In genomic region chr8:11844316-11844685, GRCm38 (mm10) we compare ENCODE assay signal across 20 mouse cellular contexts. TPM values are rescaled to one million over a fixed set of nuclear protein-coding genes. Genes with fewer than 3 reads are reported as not detected.
A peak's percentile ranks its signal among the peaks of the same experiment; 100 is the strongest.
DNase-seq lines count a peak whose midpoint lies in the region; ATAC-seq and TF ChIP-seq lines count a peak whose summit lies in the region.
"Had no signal": no experiment of that assay in that cellular context is flagged by ENCODE, and none has a peak within 500 bp of the region (broad histone marks: within the 10 kb centered on the region; RNA-seq: fewer than 3 reads in every experiment).

No protein-coding gene starts in this region.

- H3K4me2 ChIP-seq in forebrain, postnatal 0 days (ENCODE audit: low read depth), result no peak overlapping the region
- no peak overlapping the region for H3K4me2 ChIP-seq in forebrain, embryonic 12.5 days
- no peak overlapping the region for H3K4me2 ChIP-seq in hindbrain, embryonic 14.5 days (replicated peaks)
- H3K4me2 ChIP-seq in hindbrain, embryonic 11.5 days (replicated peaks; ENCODE audit: low read depth, low read length), result no peak overlapping the region
- no peak overlapping the region for H3K4me2 ChIP-seq in neural tube, embryonic 13.5 days
- H3K4me2 ChIP-seq in neural tube, embryonic 15.5 days, result no peak overlapping the region
- H3K4me2 ChIP-seq: embryonic facial prominence, embryonic 15.5 days; heart, embryonic 13.5 days; liver, embryonic 12.5 days; neural tube, embryonic 12.5 days had no signal

- H3K27ac ChIP-seq in forebrain, postnatal 0 days (ENCODE audit: low read depth, low read length), result 0 out of 2 replicates have a peak overlapping the region, but pooled peaks have one; percentile 29
- no peak overlapping the region for H3K27ac ChIP-seq in forebrain, embryonic 12.5 days
- 0 out of 2 replicates have a peak overlapping the region, but pooled peaks have one; percentile 36 for H3K27ac ChIP-seq in hindbrain, embryonic 14.5 days
- no peak overlapping the region for H3K27ac ChIP-seq in hindbrain, embryonic 11.5 days (ENCODE audit: low read depth, low read length)
- H3K27ac ChIP-seq in neural tube, embryonic 13.5 days (replicated peaks), result peak overlapping the region; percentile 61
- H3K27ac ChIP-seq in neural tube, embryonic 15.5 days (replicated peaks), result no peak overlapping the region
- H3K27ac ChIP-seq: embryonic facial prominence, embryonic 15.5 days; heart, embryonic 13.5 days; left cerebral cortex, adult 2 months; liver, embryonic 12.5 days; neural tube, embryonic 12.5 days had no signal

- 78% methylated on average over 7 of the region's 7 CpGs for WGBS in forebrain, postnatal 0 days
- WGBS in forebrain, embryonic 12.5 days, result 92% methylated on average over 7 of the region's 7 CpGs
- 80% methylated on average over 7 of the region's 7 CpGs for WGBS in hindbrain, embryonic 14.5 days
- WGBS in hindbrain, embryonic 11.5 days, result 87% methylated on average over 7 of the region's 7 CpGs
- 90% methylated on average over 7 of the region's 7 CpGs for WGBS in neural tube, embryonic 13.5 days
- WGBS in neural tube, embryonic 15.5 days, result 87% methylated on average over 7 of the region's 7 CpGs

- no peaks in the 10 kb centered on the region for H3K27me3 ChIP-seq in forebrain, postnatal 0 days (ENCODE audit: insufficient read depth, low read length)
- H3K27me3 ChIP-seq in forebrain, embryonic 12.5 days, result no peaks in the 10 kb centered on the region
- H3K27me3 ChIP-seq in hindbrain, embryonic 14.5 days (ENCODE audit: control insufficient read depth, insufficient read depth, low read length), result no peaks in the 10 kb centered on the region
- H3K27me3 ChIP-seq in hindbrain, embryonic 11.5 days (ENCODE audit: control insufficient read depth, insufficient read depth, low read length), result no peaks in the 10 kb centered on the region
- H3K27me3 ChIP-seq in neural tube, embryonic 13.5 days, result no peaks in the 10 kb centered on the region
- no peaks in the 10 kb centered on the region for H3K27me3 ChIP-seq in neural tube, embryonic 15.5 days (replicated peaks)
- H3K27me3 ChIP-seq: embryonic facial prominence, embryonic 15.5 days; heart, embryonic 13.5 days; liver, embryonic 12.5 days; neural tube, embryonic 12.5 days had no signal

- no peaks in the 10 kb centered on the region for H3K9me3 ChIP-seq in forebrain, postnatal 0 days (ENCODE audit: low read length)
- H3K9me3 ChIP-seq in forebrain, embryonic 12.5 days, result no peaks in the 10 kb centered on the region
- H3K9me3 ChIP-seq in hindbrain, embryonic 14.5 days (ENCODE audit: control insufficient read depth, low read length), result no peaks in the 10 kb centered on the region
- no peaks in the 10 kb centered on the region for H3K9me3 ChIP-seq in hindbrain, embryonic 11.5 days (ENCODE audit: control insufficient read depth, low read length)
- no peaks in the 10 kb centered on the region for H3K9me3 ChIP-seq in neural tube, embryonic 13.5 days
- H3K9me3 ChIP-seq in neural tube, embryonic 15.5 days (replicated peaks), result no peaks in the 10 kb centered on the region
- H3K9me3 ChIP-seq: embryonic facial prominence, embryonic 15.5 days; heart, embryonic 13.5 days; liver, embryonic 12.5 days; neural tube, embryonic 12.5 days had no signal

- peaks cover 13% of the 10 kb centered on the region for H3K4me1 ChIP-seq in forebrain, postnatal 0 days (ENCODE audit: insufficient read depth)
- H3K4me1 ChIP-seq in forebrain, embryonic 12.5 days, result peaks cover 15% of the 10 kb centered on the region
- H3K4me1 ChIP-seq in hindbrain, embryonic 14.5 days (replicated peaks; ENCODE audit: control insufficient read depth, insufficient read depth, low read length), result peaks cover 16% of the 10 kb centered on the region; the same call in 1 of the 2 replicates
- peaks cover 3% of the 10 kb centered on the region; the same call in 1 of the 2 replicates for H3K4me1 ChIP-seq in hindbrain, embryonic 11.5 days (replicated peaks; ENCODE audit: control insufficient read depth, insufficient read depth, low read length)
- H3K4me1 ChIP-seq in neural tube, embryonic 13.5 days (replicated peaks), result peaks cover 37% of the 10 kb centered on the region
- H3K4me1 ChIP-seq in neural tube, embryonic 15.5 days, result peaks cover 23% of the 10 kb centered on the region
- H3K4me1 ChIP-seq: liver, embryonic 12.5 days had no signal

- no peak for DNase-seq in forebrain, postnatal 0 days
- DNase-seq in hindbrain, embryonic 14.5 days (ENCODE audit: low spot score), result no peak
- no peak for DNase-seq in hindbrain, embryonic 11.5 days (ENCODE audit: low spot score)
- no peak for DNase-seq in adrenal gland, postnatal 36 days
- DNase-seq: adrenal gland, adult 8-10 months; cerebellum, adult 11 months; embryo, embryonic 11 days; kidney, postnatal 25 days; thymus, postnatal 4 days had no signal

- peak; percentile 0; the same call in 1 of the 2 replicates for TF ChIP-seq CTCF in forebrain, postnatal 0 days (IDR thresholded peaks at IDR 0.05; ENCODE audit: low read depth)

- H3K36me3 ChIP-seq in forebrain, postnatal 0 days (ENCODE audit: insufficient read depth), result no peaks in the 10 kb centered on the region
- H3K36me3 ChIP-seq in forebrain, embryonic 12.5 days (replicated peaks), result no peaks in the 10 kb centered on the region
- H3K36me3 ChIP-seq in hindbrain, embryonic 14.5 days (replicated peaks; ENCODE audit: control insufficient read depth, insufficient read depth), result no peaks in the 10 kb centered on the region
- H3K36me3 ChIP-seq in hindbrain, embryonic 11.5 days (ENCODE audit: control insufficient read depth, insufficient read depth, low read length), result no peaks in the 10 kb centered on the region
- no peaks in the 10 kb centered on the region for H3K36me3 ChIP-seq in neural tube, embryonic 13.5 days
- H3K36me3 ChIP-seq in neural tube, embryonic 15.5 days, result no peaks in the 10 kb centered on the region
- H3K36me3 ChIP-seq: embryonic facial prominence, embryonic 15.5 days; heart, embryonic 13.5 days; liver, embryonic 12.5 days; neural tube, embryonic 12.5 days had no signal

- ATAC-seq in forebrain, postnatal 0 days, result no peak
- no peak for ATAC-seq in forebrain, embryonic 12.5 days (ENCODE audit: low FRiP score)
- no peak for ATAC-seq in hindbrain, embryonic 14.5 days (ENCODE audit: low FRiP score)
- no peak for ATAC-seq in hindbrain, embryonic 11.5 days (ENCODE audit: low FRiP score)
- no peak for ATAC-seq in neural tube, embryonic 13.5 days (ENCODE audit: low read depth)
- no peak for ATAC-seq in neural tube, embryonic 15.5 days (ENCODE audit: low FRiP score)
- ATAC-seq: liver, embryonic 12.5 days had no signal

- H3K4me3 ChIP-seq in forebrain, postnatal 0 days (ENCODE audit: low read depth, low read length), result no peak overlapping the region
- no peak overlapping the region for H3K4me3 ChIP-seq in forebrain, embryonic 12.5 days (replicated peaks)
- H3K4me3 ChIP-seq in hindbrain, embryonic 14.5 days (replicated peaks; ENCODE audit: low read length), result no peak overlapping the region
- H3K4me3 ChIP-seq in hindbrain, embryonic 11.5 days (ENCODE audit: low read depth, low read length), result no peak overlapping the region
- no peak overlapping the region for H3K4me3 ChIP-seq in neural tube, embryonic 13.5 days
- H3K4me3 ChIP-seq in neural tube, embryonic 15.5 days (replicated peaks), result no peak overlapping the region
- H3K4me3 ChIP-seq: embryonic facial prominence, embryonic 15.5 days; heart, embryonic 13.5 days; left cerebral cortex, adult 2 months; liver, embryonic 12.5 days; neural tube, embryonic 12.5 days had no signal

- no peak overlapping the region for H3K9ac ChIP-seq in forebrain, postnatal 0 days
- H3K9ac ChIP-seq in forebrain, embryonic 12.5 days, result no peak overlapping the region
- H3K9ac ChIP-seq in hindbrain, embryonic 14.5 days, result no peak overlapping the region
- no peak overlapping the region for H3K9ac ChIP-seq in hindbrain, embryonic 11.5 days (ENCODE audit: low read depth, low read length)
- no peak overlapping the region for H3K9ac ChIP-seq in neural tube, embryonic 13.5 days
- H3K9ac ChIP-seq in neural tube, embryonic 15.5 days (replicated peaks), result no peak overlapping the region
- H3K9ac ChIP-seq: embryonic facial prominence, embryonic 15.5 days; heart, embryonic 13.5 days; liver, embryonic 12.5 days; neural tube, embryonic 12.5 days had no signal

RNA-seq across cellular contexts. Expression of gene Tex29, which starts 4.0 kb away (rescaled TPM):
- total RNA-seq in forebrain, postnatal 0 days (2014; rRNA removed), result not detected in 2 replicates
- polyA plus RNA-seq in forebrain, postnatal 0 days (2015; fragmentation: Nextera tagmentation; extraction: Ambion mirVana), result 1.4 and 1.6 TPM in 2 replicates
- polyA plus RNA-seq in forebrain, embryonic 12.5 days (2016; fragmentation: Nextera tagmentation; extraction: Ambion mirVana), result 0.26 TPM in 1 of 2 replicates, not detected in the other
- 0.42 and 0.64 TPM in 2 replicates for polyA plus RNA-seq in hindbrain, embryonic 14.5 days (2014; fragmentation: Nextera tagmentation; extraction: Ambion mirVana)
- 0.18 and 0.22 TPM in 2 replicates for polyA plus RNA-seq in hindbrain, embryonic 11.5 days (2014; fragmentation: Nextera tagmentation; extraction: Ambion mirVana)
- 0.43 TPM in 1 of 2 replicates, not detected in the other for polyA plus RNA-seq in neural tube, embryonic 13.5 days (2015; fragmentation: Nextera tagmentation; extraction: Ambion mirVana)
- 0.61 and 0.67 TPM in 2 replicates for polyA plus RNA-seq in neural tube, embryonic 15.5 days (2015; fragmentation: Nextera tagmentation; extraction: Ambion mirVana)
- total RNA-seq in adrenal gland, postnatal 36 days (2021), result not detected
- total RNA-seq: gastrocnemius, adult 8-10 months had no signal
- polyA plus RNA-seq: embryonic facial prominence, embryonic 15.5 days; kidney, adult 2 months; limb, embryonic 11.5 days; liver, embryonic 12.5 days had no signal

Comparison
In these comparisons a context has a peak if more than half of its experiments do, and no peak if none do; other contexts are left out.
1. H3K27ac ChIP-seq: peak in forebrain, postnatal 0 days (single experiment), hindbrain, embryonic 14.5 days (single experiment) and neural tube, embryonic 13.5 days (single experiment); none in forebrain, embryonic 12.5 days (single experiment), hindbrain, embryonic 11.5 days (single experiment) and neural tube, embryonic 15.5 days (single experiment).